Mouse (Mus musculus) kidney, postnatal 0 days (tissue): ENCODE data around the gene Fes. TPM values are rescaled to one million over a fixed set of nuclear protein-coding genes. Genes with fewer than 3 reads are reported as not detected.

Experiments
- ATAC-seq: fragments of 200-750 bp; cut with Nextera tagmentation; replicated peaks from 2 replicates; pipeline ENCODE4 v1.8.0; 2017; ENCODE audit warnings: low read depth, moderate number of reproducible peaks, moderate TSS enrichment, moderate library complexity; ENCODE audit not compliant: low FRiP score
- DNase-seq: peaks from one replicate; pipeline ENCODE4 v3.0.0-alpha.2; 2016; ENCODE audit warnings: low spot score
- H3K27ac ChIP-seq: fragments of 300-500 bp; sonication (generic); 2 replicates; pipeline ENCODE4 v1.5.1; 2014; ENCODE audit warnings: mild to moderate bottlenecking
- H3K27me3 ChIP-seq: fragments of 300-500 bp; sonication (generic); 2 replicates; pipeline ENCODE4 v1.6.1; 2014; ENCODE audit warnings: low read length, mixed read lengths; ENCODE audit not compliant: insufficient read depth
- H3K36me3 ChIP-seq: fragments of 300-500 bp; sonication (generic); 2 replicates; pipeline ENCODE4 v1.6.1; 2014; ENCODE audit warnings: low read length, mixed read lengths; ENCODE audit not compliant: insufficient read depth
- H3K4me1 ChIP-seq: fragments of 300-500 bp; sonication (generic); replicated peaks from 2 replicates; pipeline ENCODE4 v1.6.1; 2014; ENCODE audit warnings: antibody characterized with exemption, low read length, mixed read lengths; ENCODE audit not compliant: insufficient read depth
- H3K4me2 ChIP-seq: fragments of 300-500 bp; sonication (generic); 2 replicates; pipeline ENCODE4 v1.6.1; 2014; ENCODE audit warnings: mild to moderate bottlenecking, low read length, moderate library complexity, mixed read lengths
- H3K4me3 ChIP-seq: fragments of 300-500 bp; sonication (generic); replicated peaks from 2 replicates; pipeline ENCODE4 v1.5.1; 2014; ENCODE audit warnings: low read depth, low read length
- H3K9ac ChIP-seq: fragments of 300-500 bp; sonication (generic); 2 replicates; pipeline ENCODE4 v1.6.1; 2014; ENCODE audit warnings: low read depth, low read length
- H3K9me3 ChIP-seq: fragments of 300-500 bp; sonication (generic); replicated peaks from 2 replicates; pipeline ENCODE4 v1.6.1; 2016; ENCODE audit warnings: low read length, inconsistent platforms, mixed read lengths
- CTCF ChIP-seq: IDR thresholded peaks from 2 replicates; pipeline ENCODE4 v1.5.1; 2016; ENCODE audit warnings: antibody characterized with exemption, low read depth, mild to moderate bottlenecking, moderate library complexity
- WGBS: fragments of 180-500 bp; shearing (Covaris S2); extraction: QIAGEN DNeasy Blood & Tissue Kit; methylation state at CpG from one replicate; pipeline ENCODE4 v1.1.7; 2014; 5-methylcytosine and 5-hydroxymethylcytosine counted together
- polyA plus RNA-seq: library from polyadenylated mRNA; unstranded; fragments of >200 nt; fragmentation: Nextera tagmentation; extraction: Ambion mirVana; gene quantifications from 2 replicates; pipeline ENCODE4 v1.2.1, GENCODE M21; 2015

Gene Fes
- polyA plus RNA-seq, 1 experiment from 2014 or later: 12.4 TPM

GRCm38 (mm10) chr7:80407712-80408111 lies 20.0 kb upstream of the Fes start:
- 75% methylated on average over 9 of the region's 9 CpGs for WGBS

GRCm38 (mm10) chr7:80406186-80406585 lies 18.4 kb upstream of the Fes start:
- 75% methylated on average over 3 of the region's 3 CpGs for WGBS
- no peak for ATAC-seq
- H3K4me3 ChIP-seq: no peak overlapping the region

More at GRCm38 (mm10) chr7:80407712-80408111, 20.0 kb upstream of the Fes start:
- Histone ChIP-seq H3K27ac (no peak overlapping the region), H3K4me3 (no peak overlapping the region), H3K9ac (no peak overlapping the region), H3K27me3 (no peaks in the 10 kb centered on the region), H3K4me2 (no peak overlapping the region), H3K9me3 (no peaks in the 10 kb centered on the region), H3K36me3 (no peaks in the 10 kb centered on the region), H3K4me1 (no peaks in the 10 kb centered on the region)
- no peak for TF ChIP-seq CTCF
- DNase-seq (no peak), ATAC-seq (no peak)

GRCm38 (mm10) chr7:80405188-80405695 lies 17.5 kb upstream of the Fes start, which contains the start of gene Furin:
Furin (minus strand) TSS chr7:80405436.
- no peaks in the 10 kb centered on the region for H3K36me3 ChIP-seq
- no peak for ATAC-seq
- no peaks in the 10 kb centered on the region for H3K9me3 ChIP-seq
- H3K4me1 ChIP-seq: peaks cover 13% of the 10 kb centered on the region
- no peaks in the 10 kb centered on the region for H3K27me3 ChIP-seq
- no peak for TF ChIP-seq CTCF
- no peak for DNase-seq
- H3K27ac ChIP-seq: no peak within 1 kb of the TSS
- H3K4me2 ChIP-seq: no peak within 1 kb of the TSS
- no peak within 1 kb of the TSS for H3K4me3 ChIP-seq
- WGBS: 75% methylated on average over 9 of the region's 9 CpGs
- H3K9ac ChIP-seq: no peak within 1 kb of the TSS

More at GRCm38 (mm10) chr7:80406186-80406585, 18.4 kb upstream of the Fes start:
- Histone ChIP-seq H3K9ac (no peak overlapping the region), H3K27ac (no peak overlapping the region), H3K9me3 (no peaks in the 10 kb centered on the region), H3K36me3 (no peaks in the 10 kb centered on the region), H3K4me1 (peaks cover 4% of the 10 kb centered on the region), H3K27me3 (no peaks in the 10 kb centered on the region), H3K4me2 (no peak overlapping the region)
- TF ChIP-seq CTCF: no peak
- no peak for DNase-seq

GRCm38 (mm10) chr7:80404101-80404894 lies 16.6 kb upstream of the Fes start:
- peaks cover 18% of the 10 kb centered on the region for H3K4me1 ChIP-seq
- no peaks in the 10 kb centered on the region for H3K36me3 ChIP-seq
- H3K9me3 ChIP-seq: no peaks in the 10 kb centered on the region
- TF ChIP-seq CTCF: no peak
- ATAC-seq: no peak
- WGBS: 69% methylated on average over 7 of the region's 7 CpGs
- no peak overlapping the region for H3K4me2 ChIP-seq
- no peak overlapping the region for H3K27ac ChIP-seq
- no peaks in the 10 kb centered on the region for H3K27me3 ChIP-seq
- DNase-seq: no peak
- no peak overlapping the region for H3K9ac ChIP-seq
- no peak overlapping the region for H3K4me3 ChIP-seq

GRCm38 (mm10) chr7:80403551-80403950 lies 15.8 kb upstream of the Fes start:
- Histone ChIP-seq H3K27ac (no peak overlapping the region), H3K9me3 (no peaks in the 10 kb centered on the region), H3K27me3 (no peaks in the 10 kb centered on the region), H3K4me2 (peak overlapping the region; percentile 91), H3K36me3 (no peaks in the 10 kb centered on the region), H3K9ac (no peak overlapping the region), H3K4me1 (peaks cover 18% of the 10 kb centered on the region), H3K4me3 (no peak overlapping the region)
- DNase-seq (peak; percentile 24), ATAC-seq (no peak)
- 44% methylated on average over 9 of the region's 9 CpGs for WGBS
- TF ChIP-seq CTCF: no peak

GRCm38 (mm10) chr7:80402651-80403321 lies 15.0 kb upstream of the Fes start:
- Histone ChIP-seq H3K4me2 (peak overlapping the region; percentile 91), H3K27me3 (no peaks in the 10 kb centered on the region), H3K27ac (peak overlapping the region; percentile 97), H3K4me1 (peaks cover 18% of the 10 kb centered on the region), H3K9ac (peak overlapping the region; percentile 97), H3K36me3 (0 out of 2 replicates have a peak, but pooled peaks cover 2% of the 10 kb centered on the region), H3K4me3 (peak overlapping the region; percentile 93), H3K9me3 (no peaks in the 10 kb centered on the region)
- WGBS: under 1% methylated on average over 47 of the region's 92 CpGs
- no peak for TF ChIP-seq CTCF
- ATAC-seq: peak; percentile 71
- peak; percentile 80 for DNase-seq
